In the genomic region with DNA sequence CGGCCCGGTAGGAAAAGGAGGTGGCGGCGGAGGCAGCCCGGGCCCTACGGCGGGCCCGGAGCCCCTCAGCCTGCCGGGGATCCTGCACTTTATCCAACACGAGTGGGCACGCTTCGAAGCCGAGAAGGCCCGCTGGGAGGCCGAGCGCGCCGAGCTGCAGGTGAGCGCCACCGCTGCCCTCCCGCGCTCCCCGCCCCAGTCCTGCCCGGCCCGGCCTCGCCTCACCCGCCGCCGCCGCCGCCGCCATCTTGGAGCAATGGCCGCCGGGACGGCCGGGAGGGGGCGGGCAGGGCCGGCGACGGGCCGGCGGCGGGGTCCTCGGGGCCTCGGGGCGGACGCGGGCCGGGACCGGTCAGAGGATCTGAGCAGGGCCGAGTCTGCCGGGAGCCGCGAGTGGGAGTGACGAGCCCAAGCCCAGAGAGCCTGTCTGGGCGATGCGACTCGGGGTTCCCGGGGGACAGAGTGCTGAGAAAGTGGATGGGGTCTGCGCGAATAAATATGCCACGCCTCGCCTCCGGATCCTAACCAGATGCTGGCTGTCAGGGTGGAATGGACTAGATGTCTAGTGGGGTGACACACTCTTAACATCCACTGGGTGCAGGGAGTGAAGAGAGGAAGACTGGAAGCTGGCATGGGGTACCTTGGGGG, we compare ENCODE assay signal across 8 mouse cellular contexts. TPM values are rescaled to one million over a fixed set of nuclear protein-coding genes. Genes with fewer than 3 reads are reported as not detected.
DNase-seq lines count a peak whose midpoint lies in the region; ATAC-seq lines count a peak whose summit lies in the region.

A gene (minus strand): TSS at position 258 of the 648 bp plus-strand sequence.

- H3K9me3 ChIP-seq in embryonic facial prominence, embryonic 10.5 days, result no peaks in the 10 kb centered on the region
- no peaks in the 10 kb centered on the region for H3K9me3 ChIP-seq in kidney, embryonic 16.5 days (ENCODE audit: low read length)
- H3K9me3 ChIP-seq in liver, embryonic 15.5 days (replicated peaks), result no peaks in the 10 kb centered on the region

- DNase-seq in A20 (ENCODE audit: low read depth, low spot score), result peak; percentile 49
- peak; percentile 62 to 87 for DNase-seq in adrenal gland, adult (ENCODE audit: inconsistent age in 2 of 2, low spot score in 1 of 2)
- peak; percentile 77 for DNase-seq in embryonic facial prominence, embryonic 10.5 days (ENCODE audit: low spot score)
- DNase-seq in heart, adult 9 months (ENCODE audit: low spot score in 2 of 2), result peak; percentile 50 to 53
- DNase-seq in thymus, postnatal 4 days, result peak; percentile 81

- H3K4me3 ChIP-seq in embryonic facial prominence, embryonic 10.5 days, result peak within 1 kb of the TSS; percentile 79
- H3K4me3 ChIP-seq in kidney, embryonic 16.5 days (ENCODE audit: low read length), result peak within 1 kb of the TSS; percentile 84
- H3K4me3 ChIP-seq in liver, embryonic 15.5 days (replicated peaks), result peak within 1 kb of the TSS; percentile 95

- H3K27me3 ChIP-seq in embryonic facial prominence, embryonic 10.5 days (replicated peaks; ENCODE audit: low read depth, poor library complexity, severe bottlenecking), result peaks cover 21% of the 10 kb centered on the region
- no peaks in the 10 kb centered on the region for H3K27me3 ChIP-seq in kidney, embryonic 16.5 days (ENCODE audit: insufficient read depth, low read length)
- peaks cover 12% of the 10 kb centered on the region for H3K27me3 ChIP-seq in liver, embryonic 15.5 days

- H3K27ac ChIP-seq in embryonic facial prominence, embryonic 10.5 days (replicated peaks), result peak within 1 kb of the TSS; percentile 97
- peak within 1 kb of the TSS; percentile 95 for H3K27ac ChIP-seq in kidney, embryonic 16.5 days (ENCODE audit: low read length)
- H3K27ac ChIP-seq in liver, embryonic 15.5 days (replicated peaks), result peak within 1 kb of the TSS; percentile 88

- peaks cover 74% of the 10 kb centered on the region for H3K4me1 ChIP-seq in embryonic facial prominence, embryonic 10.5 days
- peaks cover 36% of the 10 kb centered on the region for H3K4me1 ChIP-seq in kidney, embryonic 16.5 days (ENCODE audit: insufficient read depth, low read length)
- H3K4me1 ChIP-seq in liver, embryonic 15.5 days (replicated peaks), result peaks cover 59% of the 10 kb centered on the region

- peak within 1 kb of the TSS; percentile 99 for H3K9ac ChIP-seq in kidney, embryonic 16.5 days (replicated peaks; ENCODE audit: low read length)
- peak within 1 kb of the TSS; percentile 96 for H3K9ac ChIP-seq in liver, embryonic 15.5 days

- under 1% methylated on average over 64 of the region's 64 CpGs for WGBS in embryonic facial prominence, embryonic 10.5 days
- under 1% methylated on average over 53 of the region's 64 CpGs for WGBS in kidney, embryonic 16.5 days
- 1% methylated on average over 63 of the region's 64 CpGs for WGBS in liver, embryonic 15.5 days (ENCODE audit: insufficient replicate concordance)

- peaks cover 28% of the 10 kb centered on the region for H3K36me3 ChIP-seq in embryonic facial prominence, embryonic 10.5 days (replicated peaks)
- peaks cover 16% of the 10 kb centered on the region for H3K36me3 ChIP-seq in kidney, embryonic 16.5 days (ENCODE audit: insufficient read depth, low read length)
- H3K36me3 ChIP-seq in liver, embryonic 15.5 days (replicated peaks), result peaks cover 22% of the 10 kb centered on the region; the same call in 1 of the 2 replicates

- peak within 1 kb of the TSS; percentile 70 for H3K4me2 ChIP-seq in kidney, embryonic 16.5 days (replicated peaks; ENCODE audit: low read depth, low read length)
- peak within 1 kb of the TSS; percentile 95 for H3K4me2 ChIP-seq in liver, embryonic 15.5 days

- peak; percentile 79 for ATAC-seq in kidney, embryonic 16.5 days (ENCODE audit: low FRiP score, low TSS enrichment)
- ATAC-seq in liver, embryonic 15.5 days (ENCODE audit: insufficient read depth), result peak; percentile 82
- ATAC-seq in neutrophil, adult 5-6 weeks (ENCODE audit: extremely low read depth, insufficient number of reproducible peaks, low FRiP score, poor library complexity, severe bottlenecking), result no peak

RNA-seq across cellular contexts. Expression of the gene that starts here (rescaled TPM):
- 26.1 and 28.5 TPM in 2 replicates for polyA plus RNA-seq in embryonic facial prominence, embryonic 10.5 days (2016; fragmentation: Nextera tagmentation; extraction: Ambion mirVana)
- polyA plus RNA-seq in kidney, embryonic 16.5 days (2015; fragmentation: Nextera tagmentation; extraction: Ambion mirVana), result 36.3 and 36.6 TPM in 2 replicates
- polyA plus RNA-seq in liver, embryonic 15.5 days (2015; fragmentation: Nextera tagmentation; extraction: Ambion mirVana), result 8.2 and 9.0 TPM in 2 replicates
- total RNA-seq in neutrophil, adult 5-6 weeks (2017), result 14.2 and 14.3 TPM in 2 replicates
